Mouse (Mus musculus) CH12.LX (cell line): ENCODE results near the gene Rpp25.

ENCODE experiments used
- CHD1 ChIP-seq: IDR thresholded peaks from 2 replicates; pipeline ENCODE4 v1.6.1; 2012; ENCODE audit warnings: low read depth, low read length, improper control_type of control experiment, inconsistent platforms
- CTCF ChIP-seq, 2 experiments: IDR thresholded peaks in 1 of 2; conservative IDR thresholded peaks in 1 of 2; 2 replicates each; pipeline ENCODE4 v1.5.1; 2011 to 2012; ENCODE audit warnings: low read depth in 2 of 2, low read length in 2 of 2, improper control_type of control experiment in 1 of 2, inconsistent platforms in 1 of 2, mild to moderate bottlenecking in 1 of 2, moderate library complexity in 1 of 2
- ETS1 ChIP-seq: conservative IDR thresholded peaks from 2 replicates; pipeline ENCODE4 v1.6.1; 2012; ENCODE audit warnings: low read depth, mild to moderate bottlenecking, inconsistent platforms, low read length, improper control_type of control experiment, moderate library complexity
- GABPA ChIP-seq: IDR thresholded peaks from 2 replicates; pipeline ENCODE4 v1.6.1; 2012; ENCODE audit warnings: low read depth, low read length, improper control_type of control experiment, inconsistent platforms; ENCODE audit not compliant: insufficient replicate concordance
- JUN ChIP-seq: IDR thresholded peaks from 2 replicates; pipeline ENCODE4 v1.6.1; 2011; ENCODE audit warnings: low read depth, mild to moderate bottlenecking, low read length, improper control_type of control experiment, moderate library complexity; ENCODE audit not compliant: insufficient read depth
- MAX ChIP-seq: IDR thresholded peaks from 2 replicates; pipeline ENCODE4 v1.6.1; 2011; ENCODE audit warnings: low read length, improper control_type of control experiment
- MXI1 ChIP-seq: IDR thresholded peaks from 2 replicates; pipeline ENCODE4 v1.6.1; 2011; ENCODE audit warnings: mild to moderate bottlenecking, low read depth, low read length, improper control_type of control experiment
- POLR2A ChIP-seq: IDR thresholded peaks from 2 replicates; pipeline ENCODE4 v1.6.1; 2011; ENCODE audit warnings: low read depth, mild to moderate bottlenecking, improper control_type of control experiment, low read length
- POLR2AphosphoS2 ChIP-seq: IDR thresholded peaks from 2 replicates; pipeline ENCODE4 v1.6.1; 2011; ENCODE audit warnings: low read depth, low read length, improper control_type of control experiment
- RAD21 ChIP-seq: IDR thresholded peaks from 2 replicates; pipeline ENCODE4 v1.6.1; 2011; ENCODE audit warnings: low read depth, mild to moderate bottlenecking, low read length, improper control_type of control experiment, moderate library complexity
- SIN3A ChIP-seq: IDR thresholded peaks from 2 replicates; pipeline ENCODE4 v1.6.1; 2012; ENCODE audit warnings: low read length, improper control_type of control experiment, inconsistent platforms
- UBTF ChIP-seq: IDR thresholded peaks from 2 replicates; pipeline ENCODE4 v1.6.1; 2012; ENCODE audit warnings: low read depth, mild to moderate bottlenecking, inconsistent platforms, low read length, improper control_type of control experiment, moderate library complexity
- USF1 ChIP-seq: IDR thresholded peaks from 2 replicates; pipeline ENCODE4 v1.6.1; 2014; ENCODE audit warnings: low read depth, mild to moderate bottlenecking, inconsistent platforms, low read length, improper control_type of control experiment

DNA sequence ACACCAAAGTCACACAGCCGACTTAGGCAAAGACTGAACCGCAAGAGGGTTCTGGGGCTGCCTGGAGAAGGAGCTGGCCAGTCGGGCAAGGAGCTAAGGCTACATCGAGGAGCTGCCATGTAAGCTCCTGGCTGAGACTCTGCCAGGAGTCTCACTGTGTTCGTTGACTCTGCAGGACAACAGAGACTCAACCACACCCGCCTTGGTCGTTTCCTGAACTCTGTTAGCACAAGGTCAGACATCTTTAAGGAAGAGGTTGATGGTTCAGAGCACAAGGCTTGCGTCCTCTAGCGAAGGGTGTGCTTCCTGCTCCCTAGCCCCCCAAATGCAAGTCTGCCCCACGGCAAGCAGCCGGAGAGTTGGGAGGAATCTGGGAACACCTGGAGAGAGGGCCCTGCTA, 44.0 kb downstream of the Rpp25 start:
- no peak for TF ChIP-seq POLR2A
- TF ChIP-seq MAX, result no peak
- TF ChIP-seq CTCF (conservative IDR thresholded peaks at IDR 0.05 in 1 of 2, IDR thresholded peaks at IDR 0.05 in 1 of 2; ENCODE audit: low read depth in 2 of 2, low read length in 2 of 2), result no peak
- TF ChIP-seq MXI1, result no peak
- TF ChIP-seq ETS1, result no peak
- TF ChIP-seq POLR2AphosphoS2, result no peak
- no peak for TF ChIP-seq UBTF
- no peak for TF ChIP-seq CHD1
- TF ChIP-seq JUN, result no peak
- no peak for TF ChIP-seq GABPA
- TF ChIP-seq SIN3A, result no peak
- no peak for TF ChIP-seq USF1
- TF ChIP-seq RAD21, result no peak
